Mouse (Mus musculus) liver, adult 2 months (tissue): ENCODE measurements at regions not wholly inside any gene's neighbourhood (a gene's known extent, or its start where the extent isn't known, plus 50 kb on each side); places are given as distances from the start of the nearest gene placed in this dataset.
A peak's percentile ranks its signal among the peaks of the same experiment; 100 is the strongest.

Source experiments
- CTCF ChIP-seq: fragments of 200-500 bp; IDR thresholded peaks from 2 replicates; pipeline ENCODE4 v1.5.1; 2011; ENCODE audit warnings: low read depth, low read length, control low read depth
- POLR2A ChIP-seq: fragments of 200-500 bp; IDR thresholded peaks from 2 replicates; pipeline ENCODE4 v1.6.1; 2011; ENCODE audit warnings: low read length, control low read depth; ENCODE audit not compliant: insufficient read depth; ENCODE audit errors: extremely low read depth

DNA sequence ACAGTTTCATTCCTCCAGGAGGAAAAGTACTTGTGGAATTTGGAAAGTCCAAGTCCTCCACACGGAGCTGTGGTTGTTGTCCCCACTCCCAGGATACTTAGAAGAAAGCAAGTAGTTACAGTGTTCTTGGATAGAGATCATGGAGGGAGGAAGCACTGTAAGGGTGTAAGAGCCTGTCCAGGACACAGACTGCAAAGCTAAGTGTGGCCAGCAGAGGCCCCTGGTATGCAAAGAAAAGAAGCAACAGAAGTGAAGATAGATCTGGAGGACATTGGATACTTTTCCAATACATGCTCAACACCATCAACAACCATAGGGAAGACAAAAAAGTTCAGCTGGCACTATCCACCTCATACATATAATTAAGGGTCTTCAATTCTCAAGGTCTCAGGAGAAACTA lies 197.4 kb downstream of the Meis1 start:
- TF ChIP-seq POLR2A (no peak), CTCF (peak; percentile 41; the same call in 1 of the 2 replicates)
